Mouse (Mus musculus): ENCODE results near the gene Rxylt1.

The Rxylt1 gene

GRCm38 (mm10) chr10:122096980-122097844, at the start of gene Rxylt1:
TSS of gene Rxylt1 (minus strand) at chr10:122097371.
- DNase-seq = peak; percentile 96

- no peak for DNase-seq
Observed at GRCm38 (mm10) chr10:122121290-122121970, 24.3 kb upstream of the Rxylt1 start.

GRCm38 (mm10) chr10:122120500-122121289, 23.5 kb upstream of the Rxylt1 start:
- no peak for DNase-seq

GRCm38 (mm10) chr10:122119451-122119850, 22.3 kb upstream of the Rxylt1 start:
- DNase-seq = no peak

- no peak for DNase-seq
Observed at GRCm38 (mm10) chr10:122116636-122117035, 19.5 kb upstream of the Rxylt1 start.

GRCm38 (mm10) chr10:122106633-122107028, 9.5 kb upstream of the Rxylt1 start:
- DNase-seq = no peak

- no peak for DNase-seq
Observed at GRCm38 (mm10) chr10:122105889-122106632, 8.9 kb upstream of the Rxylt1 start.

- peak; percentile 49 for DNase-seq
Observed at GRCm38 (mm10) chr10:122105407-122105806, 8.2 kb upstream of the Rxylt1 start.

- DNase-seq = no peak
Observed at GRCm38 (mm10) chr10:122102675-122103074, 5.5 kb upstream of the Rxylt1 start.

- no peak for DNase-seq
Observed at GRCm38 (mm10) chr10:122096462-122096979, 650 bp downstream of the Rxylt1 start.

GRCm38 (mm10) chr10:122090472-122090871, 6.7 kb downstream of the Rxylt1 start:
- no peak for DNase-seq

GRCm38 (mm10) chr10:122081352-122081751, 15.8 kb downstream of the Rxylt1 start:
- no peak for DNase-seq

- no peak for DNase-seq
Observed at GRCm38 (mm10) chr10:122069153-122069552, 28.0 kb downstream of the Rxylt1 start.

- no peak for DNase-seq
Observed at GRCm38 (mm10) chr10:122055826-122056225, 41.3 kb downstream of the Rxylt1 start.

- peak; percentile 78 for DNase-seq
Observed at GRCm38 (mm10) chr10:122054535-122054934, 42.6 kb downstream of the Rxylt1 start.

- peak; percentile 81 for DNase-seq
Observed at GRCm38 (mm10) chr10:122051831-122052230, 45.3 kb downstream of the Rxylt1 start.

- DNase-seq = peak; percentile 83
Observed at GRCm38 (mm10) chr10:122047727-122048365, 49.3 kb downstream of the Rxylt1 start.

- peak; percentile 27 for DNase-seq
Observed at GRCm38 (mm10) chr10:122046904-122047726, 50.1 kb downstream of the Rxylt1 start, which contains the start of gene Srgap1. TSS of gene Srgap1 (minus strand) at chr10:122047315.

GRCm38 (mm10) chr10:122046511-122046903, 50.7 kb downstream of the Rxylt1 start:
- DNase-seq = no peak

GRCm38 (mm10) chr10:122045946-122046345, 51.2 kb downstream of the Rxylt1 start:
- DNase-seq = no peak

- DNase-seq = no peak
Observed at GRCm38 (mm10) chr10:122044926-122045325, 52.2 kb downstream of the Rxylt1 start.

Measured in thymus, postnatal 14 days (tissue).